Mouse (Mus musculus) kidney, adult 2 months (tissue): Measurements from ENCODE around the gene Tcf21. TPM values are rescaled to one million over a fixed set of nuclear protein-coding genes. Genes with fewer than 3 reads are reported as not detected.
A peak's percentile ranks its signal among the peaks of the same experiment; 100 is the strongest.

Experiments
- DNase-seq: peaks from one replicate; pipeline ENCODE4 v3.0.0; 2021
- H3K27ac ChIP-seq: fragments of 200-500 bp; 2 replicates; pipeline ENCODE4 v1.5.1; 2012; ENCODE audit warnings: low read depth, low read length, control low read depth, inconsistent platforms; ENCODE audit not compliant: insufficient read depth
- H3K27me3 ChIP-seq: fragments of 200-500 bp; replicated peaks from 2 replicates; pipeline ENCODE4 v1.6.1; 2012; ENCODE audit warnings: mild to moderate bottlenecking, moderate library complexity, low read length, inconsistent platforms; ENCODE audit not compliant: control insufficient read depth, insufficient read depth
- H3K36me3 ChIP-seq: fragments of 200-500 bp; 2 replicates; pipeline ENCODE4 v1.6.1; 2012; ENCODE audit warnings: mild to moderate bottlenecking, moderate library complexity, low read length, inconsistent platforms; ENCODE audit not compliant: control insufficient read depth, insufficient read depth
- H3K4me1 ChIP-seq: fragments of 200-500 bp; 2 replicates; pipeline ENCODE4 v1.6.1; 2011; ENCODE audit warnings: low read length; ENCODE audit not compliant: control insufficient read depth, insufficient read depth
- H3K4me3 ChIP-seq: fragments of 200-500 bp; 2 replicates; pipeline ENCODE4 v1.5.1; 2011; ENCODE audit warnings: mild to moderate bottlenecking, low read depth, low read length, control low read depth; ENCODE audit not compliant: insufficient read depth
- CTCF ChIP-seq: fragments of 200-500 bp; conservative IDR thresholded peaks from 2 replicates; pipeline ENCODE4 v1.5.1; 2011; ENCODE audit warnings: low read depth, mild to moderate bottlenecking, control low read depth, low read length, moderate library complexity, mixed read lengths; ENCODE audit not compliant: insufficient read depth, insufficient read length
- POLR2A ChIP-seq: fragments of 200-500 bp; IDR thresholded peaks from one replicate; pipeline ENCODE4 v1.6.1; 2011; ENCODE audit warnings: low read depth, low read length, control low read depth
- WGBS: fragments of 180-500 bp; shearing (Covaris S2); methylation state at CpG from one replicate; pipeline ENCODE4 v1.1.7; 2018; 5-methylcytosine and 5-hydroxymethylcytosine counted together
- polyA plus RNA-seq: library from polyadenylated mRNA; depleted of rRNA; stranded (reverse); fragments of >200 nt; gene quantifications from 2 replicates; pipeline ENCODE4 v1.2.3, GENCODE M21; 2012

Gene Tcf21
- polyA plus RNA-seq, 1 experiment = 124 TPM

- H3K27me3 ChIP-seq = no peaks in the 10 kb centered on the region
- H3K4me3 ChIP-seq = no peak overlapping the region
- no peak for DNase-seq
- H3K36me3 ChIP-seq = no peaks in the 10 kb centered on the region
- H3K4me1 ChIP-seq = no peaks in the 10 kb centered on the region
- TF ChIP-seq CTCF (no peak), POLR2A (no peak)
- no peak overlapping the region for H3K27ac ChIP-seq
- WGBS = 7% methylated on average over 26 of the region's 26 CpGs
Observed at GRCm38 (mm10) chr10:22843440-22844361, 23.7 kb upstream of the Tcf21 start.

- no peak for DNase-seq
- Histone ChIP-seq H3K4me1 (no peaks in the 10 kb centered on the region), H3K27ac (no peak overlapping the region), H3K4me3 (no peak overlapping the region), H3K27me3 (no peaks in the 10 kb centered on the region), H3K36me3 (no peaks in the 10 kb centered on the region)
- 27% methylated on average over 17 of the region's 17 CpGs for WGBS
- no peak for TF ChIP-seq POLR2A
- no peak for TF ChIP-seq CTCF
Observed at GRCm38 (mm10) chr10:22842781-22843439, 22.9 kb upstream of the Tcf21 start.

GRCm38 (mm10) chr10:22842113-22842512, 22.1 kb upstream of the Tcf21 start:
- DNase-seq = no peak
- 42% methylated on average over 4 of the region's 4 CpGs for whole genome bisulfite sequencing
- Histone ChIP-seq H3K4me1 (no peaks in the 10 kb centered on the region), H3K36me3 (no peaks in the 10 kb centered on the region), H3K27me3 (no peaks in the 10 kb centered on the region), H3K4me3 (no peak overlapping the region), H3K27ac (no peak overlapping the region)
- TF ChIP-seq CTCF = no peak
- no peak for TF ChIP-seq POLR2A

GRCm38 (mm10) chr10:22826244-22826643, 6.3 kb upstream of the Tcf21 start:
- Histone ChIP-seq H3K4me3 (no peak overlapping the region), H3K27ac (no peak overlapping the region), H3K36me3 (no peaks in the 10 kb centered on the region), H3K4me1 (no peaks in the 10 kb centered on the region), H3K27me3 (peaks cover 1% of the 10 kb centered on the region; the same call in 1 of the 2 replicates)
- WGBS = 88% methylated on average over 2 of the region's 2 CpGs
- TF ChIP-seq CTCF = no peak
- no peak for DNase-seq

- 43% methylated on average over 6 of the region's 6 CpGs for WGBS
Observed at GRCm38 (mm10) chr10:22822896-22823295, 2.9 kb upstream of the Tcf21 start.

GRCm38 (mm10) chr10:22822486-22822885, 2.5 kb upstream of the Tcf21 start:
- TF ChIP-seq POLR2A = no peak
- TF ChIP-seq CTCF = no peak
- Histone ChIP-seq H3K4me3 (no peak overlapping the region), H3K4me1 (no peaks in the 10 kb centered on the region), H3K36me3 (no peaks in the 10 kb centered on the region), H3K27ac (no peak overlapping the region), H3K27me3 (peaks cover 3% of the 10 kb centered on the region)
- no peak for DNase-seq
- WGBS = 41% methylated on average over 5 of the region's 5 CpGs

More at GRCm38 (mm10) chr10:22822896-22823295, 2.9 kb upstream of the Tcf21 start:
- Histone ChIP-seq H3K4me3 (no peak overlapping the region), H3K27me3 (peaks cover 3% of the 10 kb centered on the region), H3K36me3 (no peaks in the 10 kb centered on the region), H3K4me1 (no peaks in the 10 kb centered on the region), H3K27ac (no peak overlapping the region)
- TF ChIP-seq POLR2A = no peak
- TF ChIP-seq CTCF = no peak
- DNase-seq = no peak

- WGBS = 45% methylated on average over 5 of the region's 5 CpGs
- peaks cover 3% of the 10 kb centered on the region for H3K27me3 ChIP-seq
- TF ChIP-seq CTCF (no peak), POLR2A (no peak)
- H3K4me3 ChIP-seq = no peak overlapping the region
- DNase-seq = no peak
- H3K27ac ChIP-seq = peak overlapping the region; percentile 12
- H3K36me3 ChIP-seq = no peaks in the 10 kb centered on the region
- no peaks in the 10 kb centered on the region for H3K4me1 ChIP-seq
Observed at GRCm38 (mm10) chr10:22821709-22822108, 1.7 kb upstream of the Tcf21 start.
